Mouse (Mus musculus) hindbrain, embryonic 15.5 days (tissue): ENCODE measurements around the gene Ces3b. TPM values are rescaled to one million over a fixed set of nuclear protein-coding genes. Genes with fewer than 3 reads are reported as not detected.

Experiments
- polyA plus RNA-seq: library from polyadenylated mRNA; unstranded; fragments of >200 nt; fragmentation: Nextera tagmentation; extraction: Ambion mirVana; gene quantifications from 2 replicates; pipeline ENCODE4 v1.2.1, GENCODE M21; 2015

Ces3b gene
- polyA plus RNA-seq, 1 experiment from 2014 or later = not detected

Other genes starting within 250 kb of the Ces3b start
- not detected in 2 replicates for gene Ces2c, start 236.7 kb upstream of the Ces3b start, polyA plus RNA-seq
- not detected in 2 replicates for gene Ces2e, start 157.5 kb upstream of the Ces3b start, polyA plus RNA-seq
- gene Ces2f, start 136.4 kb upstream of the Ces3b start, polyA plus RNA-seq = not detected in 2 replicates
- gene Ces2g, start 122.0 kb upstream of the Ces3b start, polyA plus RNA-seq = not detected in 2 replicates
- gene Ces2h, start 82.9 kb upstream of the Ces3b start, polyA plus RNA-seq = not detected in 2 replicates
- gene Ces3a, start 35.2 kb upstream of the Ces3b start, polyA plus RNA-seq = not detected in 2 replicates
- 0.13 TPM in 1 of 2 replicates, not detected in the other for gene Ces4a, start 48.0 kb downstream of the Ces3b start, polyA plus RNA-seq
- 28.8 and 29.0 TPM in 2 replicates for gene Cbfb, start 86.9 kb downstream of the Ces3b start, polyA plus RNA-seq
- gene D230025D16Rik, start 141.4 kb downstream of the Ces3b start, polyA plus RNA-seq = 28.5 and 29.2 TPM in 2 replicates
- 9.9 TPM in 2 replicates for gene B3gnt9, start 171.4 kb downstream of the Ces3b start, polyA plus RNA-seq
- gene Tradd, start 180.9 kb downstream of the Ces3b start, polyA plus RNA-seq = 18.3 and 19.3 TPM in 2 replicates
- 1.3 and 1.6 TPM in 2 replicates for gene Fbxl8, start 180.9 kb downstream of the Ces3b start, polyA plus RNA-seq
- gene Hsf4, start 186.0 kb downstream of the Ces3b start, polyA plus RNA-seq = 0.54 and 0.76 TPM in 2 replicates
- 5.2 and 5.7 TPM in 2 replicates for gene Nol3, start 192.4 kb downstream of the Ces3b start, polyA plus RNA-seq
- 124 and 146 TPM in 2 replicates for gene 4931428F04Rik, start 206.1 kb downstream of the Ces3b start, polyA plus RNA-seq
- gene Exoc3l, start 212.3 kb downstream of the Ces3b start, polyA plus RNA-seq = 11.6 and 14.2 TPM in 2 replicates
- 44.0 and 51.0 TPM in 2 replicates for gene E2f4, start 213.9 kb downstream of the Ces3b start, polyA plus RNA-seq
- 1.3 and 1.5 TPM in 2 replicates for gene Elmo3, start 221.8 kb downstream of the Ces3b start, polyA plus RNA-seq
- gene Lrrc29, start 242.5 kb downstream of the Ces3b start, polyA plus RNA-seq = 0.80 and 0.85 TPM in 2 replicates
- gene Tmem208, start 242.6 kb downstream of the Ces3b start, polyA plus RNA-seq = 132 and 143 TPM in 2 replicates